Mouse (Mus musculus) lung, embryonic 14.5 days (tissue): Measurements from ENCODE around the gene Olfr113. TPM values are rescaled to one million over a fixed set of nuclear protein-coding genes. Genes with fewer than 3 reads are reported as not detected.
"Not testable (repeated sequence)": the region's sequence is repeated elsewhere in the genome, so short reads cannot be mapped to it uniquely, and the experiment has no call there.

Experiments used
- ATAC-seq: fragments of 200-750 bp; cut with Nextera tagmentation; 2 replicates; pipeline ENCODE4 v1.8.0; 2017; ENCODE audit warnings: mild to moderate bottlenecking, moderate TSS enrichment, moderate library complexity; ENCODE audit not compliant: insufficient read depth
- DNase-seq: peaks from one replicate; pipeline ENCODE4 v3.0.0-alpha.2; 2015
- H3K27ac ChIP-seq: fragments of 300-500 bp; sonication (generic); 2 replicates; pipeline ENCODE4 v1.5.1; 2014; ENCODE audit warnings: low read depth, mild to moderate bottlenecking, moderate library complexity
- H3K27me3 ChIP-seq: fragments of 300-500 bp; sonication (generic); 2 replicates; pipeline ENCODE4 v1.6.1; 2014; ENCODE audit warnings: low read length, control low read depth; ENCODE audit not compliant: insufficient read depth
- H3K36me3 ChIP-seq: fragments of 300-500 bp; sonication (generic); 2 replicates; pipeline ENCODE4 v1.6.1; 2014; ENCODE audit warnings: control low read depth; ENCODE audit not compliant: insufficient read depth
- H3K4me1 ChIP-seq: fragments of 300-500 bp; sonication (generic); 2 replicates; pipeline ENCODE4 v1.6.1; 2014; ENCODE audit warnings: antibody characterized with exemption, control low read depth; ENCODE audit not compliant: insufficient read depth
- H3K4me2 ChIP-seq: fragments of 300-500 bp; sonication (generic); 2 replicates; pipeline ENCODE4 v1.6.1; 2014; ENCODE audit warnings: mild to moderate bottlenecking
- H3K4me3 ChIP-seq: fragments of 300-500 bp; sonication (generic); 2 replicates; pipeline ENCODE4 v1.5.1; 2014; ENCODE audit warnings: low read depth, low read length
- H3K9ac ChIP-seq: fragments of 300-500 bp; sonication (generic); 2 replicates; pipeline ENCODE4 v1.6.1; 2014
- H3K9me3 ChIP-seq: fragments of 300-500 bp; sonication (generic); 2 replicates; pipeline ENCODE4 v1.6.1; 2016; ENCODE audit warnings: low read depth, low read length, control low read depth
- CTCF ChIP-seq: IDR thresholded peaks from 2 replicates; pipeline ENCODE4 v1.5.1; 2016; ENCODE audit warnings: antibody characterized with exemption, low read depth
- WGBS: fragments of 180-500 bp; shearing (Covaris S2); extraction: QIAGEN DNeasy Blood & Tissue Kit; methylation state at CpG from one replicate; pipeline ENCODE4 v1.1.7; 2014; 5-methylcytosine and 5-hydroxymethylcytosine counted together
- polyA plus RNA-seq: library from polyadenylated mRNA; unstranded; fragments of >200 nt; fragmentation: Nextera tagmentation; extraction: Ambion mirVana; gene quantifications from 2 replicates; pipeline ENCODE4 v1.2.1, GENCODE M21; 2014

Olfr113 gene
- polyA plus RNA-seq = not detected in 2 replicates

GRCm38 (mm10) chr17:37577563-37577962 lies at the start of gene Olfr113:
Gene Olfr113 (minus strand): TSS chr17:37577663.
- Histone ChIP-seq H3K36me3 (no peaks in the 10 kb centered on the region), H3K9me3 (no peaks in the 10 kb centered on the region), H3K9ac (no peak within 1 kb of the TSS), H3K4me2 (no peak within 1 kb of the TSS), H3K27me3 (no peaks in the 10 kb centered on the region), H3K4me3 (no peak within 1 kb of the TSS), H3K27ac (no peak within 1 kb of the TSS), H3K4me1 (no peaks in the 10 kb centered on the region)
- no peak for ATAC-seq
- DNase-seq = no peak
- TF ChIP-seq CTCF = no peak

GRCm38 (mm10) chr17:37627009-37627408 lies 49.5 kb upstream of the Olfr113 start, which contains the start of the genes Olfr115 and Olfr116:
Gene Olfr115 (minus strand): TSS chr17:37627109.
Gene Olfr116 (minus strand): TSS chr17:37627199.
- Histone ChIP-seq H3K27me3 (no peaks in the 10 kb centered on the region), H3K9me3 (no peaks in the 10 kb centered on the region), H3K36me3 (no peaks in the 10 kb centered on the region), H3K9ac (no peak within 1 kb of the TSS), H3K4me2 (no peak within 1 kb of the TSS), H3K4me1 (no peaks in the 10 kb centered on the region), H3K27ac (no peak within 1 kb of the TSS), H3K4me3 (no peak within 1 kb of the TSS)
- ATAC-seq (no peak), DNase-seq (no peak)
- TF ChIP-seq CTCF = no peak
- WGBS = 73% methylated on average over 2 of the region's 2 CpGs

GRCm38 (mm10) chr17:37592643-37593042 lies 15.2 kb upstream of the Olfr113 start, which contains the start of gene Olfr114:
Gene Olfr114 (minus strand): TSS chr17:37592743.
- H3K27ac ChIP-seq = no peak within 1 kb of the TSS
- no peak within 1 kb of the TSS for H3K9ac ChIP-seq
- no peak within 1 kb of the TSS for H3K4me2 ChIP-seq
- H3K27me3 ChIP-seq = no peaks in the 10 kb centered on the region
- H3K4me3 ChIP-seq = no peak within 1 kb of the TSS
- H3K4me1 ChIP-seq = no peaks in the 10 kb centered on the region
- no peak for TF ChIP-seq CTCF
- DNase-seq = no peak
- no peaks in the 10 kb centered on the region for H3K9me3 ChIP-seq
- no peak for ATAC-seq
- H3K36me3 ChIP-seq = no peaks in the 10 kb centered on the region

GRCm38 (mm10) chr17:37569351-37569750 lies 8.1 kb downstream of the Olfr113 start, which contains the start of gene Olfr112:
Gene Olfr112 (minus strand): TSS chr17:37569451.
- Histone ChIP-seq H3K9ac (no peak within 1 kb of the TSS), H3K4me2 (no peak within 1 kb of the TSS), H3K27ac (no peak within 1 kb of the TSS), H3K27me3 (no peaks in the 10 kb centered on the region), H3K36me3 (no peaks in the 10 kb centered on the region), H3K4me1 (no peaks in the 10 kb centered on the region), H3K9me3 (no peaks in the 10 kb centered on the region), H3K4me3 (no peak within 1 kb of the TSS)
- no peak for DNase-seq
- TF ChIP-seq CTCF = no peak
- ATAC-seq = no peak

GRCm38 (mm10) chr17:37558913-37559615 lies 18.4 kb downstream of the Olfr113 start:
- H3K4me1 ChIP-seq = no peaks in the 10 kb centered on the region
- H3K9me3 ChIP-seq = no peaks in the 10 kb centered on the region
- H3K27me3 ChIP-seq = no peaks in the 10 kb centered on the region
- 54% methylated on average over 1 of the region's 1 CpGs for WGBS
- H3K27ac ChIP-seq = no peak overlapping the region
- no peak overlapping the region for H3K9ac ChIP-seq
- H3K4me2 ChIP-seq = no peak overlapping the region
- H3K36me3 ChIP-seq = no peaks in the 10 kb centered on the region
- H3K4me3 ChIP-seq = no peak overlapping the region
- ATAC-seq (no peak), DNase-seq (no peak)
- TF ChIP-seq CTCF = no peak

GRCm38 (mm10) chr17:37543800-37544435 lies 33.5 kb downstream of the Olfr113 start:
- Histone ChIP-seq H3K4me2 (no peak overlapping the region), H3K27me3 (no peaks in the 10 kb centered on the region), H3K36me3 (no peaks in the 10 kb centered on the region), H3K4me3 (no peak overlapping the region), H3K9ac (no peak overlapping the region), H3K4me1 (no peaks in the 10 kb centered on the region), H3K9me3 (no peaks in the 10 kb centered on the region), H3K27ac (no peak overlapping the region)
- WGBS = 63% methylated on average over 3 of the region's 3 CpGs
- TF ChIP-seq CTCF = no peak
- ATAC-seq (no peak), DNase-seq (no peak)

- H3K4me2 ChIP-seq = no peak overlapping the region
- no peaks in the 10 kb centered on the region for H3K27me3 ChIP-seq
- no peak overlapping the region for H3K9ac ChIP-seq
- no peaks in the 10 kb centered on the region for H3K4me1 ChIP-seq
- no peak for TF ChIP-seq CTCF
- H3K27ac ChIP-seq = no peak overlapping the region
- ATAC-seq = no peak
- no peak overlapping the region for H3K4me3 ChIP-seq
- DNase-seq = no peak
- no peaks in the 10 kb centered on the region for H3K36me3 ChIP-seq
- WGBS = 81% methylated on average over 4 of the region's 4 CpGs
- H3K9me3 ChIP-seq = no peaks in the 10 kb centered on the region
Observed at GRCm38 (mm10) chr17:37541454-37542119, 35.9 kb downstream of the Olfr113 start.

- H3K4me3 ChIP-seq, ATAC-seq, H3K27me3 ChIP-seq, H3K4me1 ChIP-seq, H3K4me2 ChIP-seq, H3K36me3 ChIP-seq, H3K9ac ChIP-seq, H3K27ac ChIP-seq, H3K9me3 ChIP-seq, DNase-seq: not testable (repeated sequence)
- WGBS = 44% methylated on average over 1 of the region's 1 CpGs
Observed at GRCm38 (mm10) chr17:37538416-37538815, 39.0 kb downstream of the Olfr113 start.
